Mouse (Mus musculus) liver, adult 2 months (tissue): Measurements from ENCODE around the gene Lpar3.

Source experiments
- CTCF ChIP-seq: fragments of 200-500 bp; IDR thresholded peaks from 2 replicates; pipeline ENCODE4 v1.5.1; 2011; ENCODE audit warnings: low read depth, low read length, control low read depth
- POLR2A ChIP-seq: fragments of 200-500 bp; IDR thresholded peaks from 2 replicates; pipeline ENCODE4 v1.6.1; 2011; ENCODE audit warnings: low read length, control low read depth; ENCODE audit not compliant: insufficient read depth; ENCODE audit errors: extremely low read depth

DNA sequence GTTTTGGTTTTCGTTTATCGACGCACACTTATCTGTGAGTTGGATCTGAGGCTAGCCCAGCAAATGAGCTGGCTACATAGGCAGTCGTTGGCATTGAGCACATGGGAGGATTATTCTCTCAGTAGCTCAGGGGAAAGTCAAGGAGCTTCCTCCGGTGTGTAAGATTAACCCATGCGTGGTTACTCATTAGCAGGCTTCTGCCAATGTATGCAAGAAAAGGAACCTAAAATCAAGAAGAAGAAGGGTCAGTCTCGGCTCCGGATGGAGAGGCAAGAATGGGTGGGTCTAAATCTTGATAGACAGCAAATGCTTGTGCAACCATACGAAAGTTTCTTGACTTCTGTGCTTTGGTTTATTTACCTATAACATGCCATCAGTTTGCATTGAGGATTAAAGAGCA lies 46.5 kb upstream of the Lpar3 start:
- TF ChIP-seq POLR2A (no peak), CTCF (no peak)
